Mouse (Mus musculus) testis, adult 2 months (tissue): ENCODE data around the gene Crtam.

Experiments
- CTCF ChIP-seq: fragments of 200-500 bp; IDR thresholded peaks from 2 replicates; pipeline ENCODE4 v1.5.1; 2012; ENCODE audit warnings: low read depth, mild to moderate bottlenecking, inconsistent platforms, low read length, moderate library complexity; ENCODE audit not compliant: control insufficient read depth, insufficient read depth, insufficient replicate concordance
- POLR2A ChIP-seq: fragments of 200-500 bp; IDR thresholded peaks from 2 replicates; pipeline ENCODE4 v1.6.1; 2012; ENCODE audit warnings: low read depth, mild to moderate bottlenecking, inconsistent platforms, low read length, moderate library complexity; ENCODE audit not compliant: control insufficient read depth

GRCm38 (mm10) chr9:41043641-41044040 lies 39.2 kb upstream of the Crtam start:
- TF ChIP-seq POLR2A (no peak), CTCF (no peak)
